Mouse (Mus musculus) heart, embryonic 11.5 days (tissue): ENCODE results near the gene Gm21891. TPM values are rescaled to one million over a fixed set of nuclear protein-coding genes. Genes with fewer than 3 reads are reported as not detected.
"Not testable (repeated sequence)": the region's sequence is repeated elsewhere in the genome, so short reads cannot be mapped to it uniquely, and the experiment has no call there.

Source experiments
- ATAC-seq: fragments of 200-750 bp; cut with Nextera tagmentation; replicated peaks from 2 replicates; pipeline ENCODE4 v1.8.0; 2017; ENCODE audit warnings: moderate library complexity; ENCODE audit not compliant: insufficient number of reproducible peaks, low FRiP score, low TSS enrichment
- H3K27ac ChIP-seq: fragments of 300-500 bp; sonication (generic); 2 replicates; pipeline ENCODE4 v1.5.1; 2014; ENCODE audit warnings: mild to moderate bottlenecking, low read depth, low read length
- H3K27me3 ChIP-seq: fragments of 300-500 bp; sonication (generic); 2 replicates; pipeline ENCODE4 v1.6.1; 2014; ENCODE audit warnings: mild to moderate bottlenecking, low read length, mixed read lengths; ENCODE audit not compliant: control insufficient read depth, insufficient read depth
- H3K36me3 ChIP-seq: fragments of 300-500 bp; sonication (generic); 2 replicates; pipeline ENCODE4 v1.6.1; 2014; ENCODE audit warnings: mild to moderate bottlenecking, low read length, moderate library complexity, mixed read lengths; ENCODE audit not compliant: control insufficient read depth, insufficient read depth
- H3K4me1 ChIP-seq: fragments of 300-500 bp; sonication (generic); 2 replicates; pipeline ENCODE4 v1.6.1; 2014; ENCODE audit warnings: low read length; ENCODE audit not compliant: control insufficient read depth, insufficient read depth
- H3K4me2 ChIP-seq: fragments of 300-500 bp; sonication (generic); 2 replicates; pipeline ENCODE4 v1.6.1; 2014; ENCODE audit warnings: mild to moderate bottlenecking, moderate library complexity
- H3K4me3 ChIP-seq: fragments of 300-500 bp; sonication (generic); 2 replicates; pipeline ENCODE4 v1.5.1; 2014; ENCODE audit warnings: low read depth, low read length
- H3K9ac ChIP-seq: fragments of 300-500 bp; sonication (generic); 2 replicates; pipeline ENCODE4 v1.6.1; 2014; ENCODE audit warnings: mild to moderate bottlenecking, low read depth, low read length, moderate library complexity
- H3K9me3 ChIP-seq: fragments of 300-500 bp; sonication (generic); replicated peaks from 2 replicates; pipeline ENCODE4 v1.6.1; 2016; ENCODE audit warnings: low read length; ENCODE audit not compliant: control insufficient read depth
- WGBS: fragments of 180-500 bp; shearing (Covaris S2); extraction: QIAGEN DNeasy Blood & Tissue Kit; methylation state at CpG from one replicate; pipeline ENCODE4 v1.1.7; 2014; ENCODE audit not compliant: insufficient replicate concordance; 5-methylcytosine and 5-hydroxymethylcytosine counted together
- polyA plus RNA-seq: library from polyadenylated mRNA; unstranded; fragments of >200 nt; fragmentation: Nextera tagmentation; extraction: Ambion mirVana; gene quantifications from 2 replicates; pipeline ENCODE4 v1.2.1, GENCODE M21; 2014

Gm21891 gene
- not detected in 2 replicates for polyA plus RNA-seq

- no CpG with 5 or more reads among the region's 3 CpGs for WGBS
- not testable (repeated sequence) for ATAC-seq, H3K27ac ChIP-seq, H3K4me3 ChIP-seq, H3K9ac ChIP-seq, H3K4me1 ChIP-seq, H3K27me3 ChIP-seq, H3K4me2 ChIP-seq, H3K9me3 ChIP-seq, H3K36me3 ChIP-seq
Measured at GRCm38 (mm10) chrY:13133392-13133791, at the start of gene Gm21891. Gene Gm21891, minus strand, starts transcription at chrY:13133492.

- not testable (repeated sequence) for H3K27me3 ChIP-seq, H3K9ac ChIP-seq, H3K4me2 ChIP-seq, H3K4me3 ChIP-seq, H3K4me1 ChIP-seq, H3K9me3 ChIP-seq, H3K27ac ChIP-seq, ATAC-seq, H3K36me3 ChIP-seq
Measured at GRCm38 (mm10) chrY:13161668-13162067, 28.4 kb upstream of the Gm21891 start, which contains the start of gene Gm21425. Gene Gm21425, plus strand, starts transcription at chrY:13161968.

Other genes with a start within 250 kb of the Gm21891 start
- gene Gm20807, start 90.6 kb downstream of the Gm21891 start, polyA plus RNA-seq = not detected in 2 replicates
- gene Gm21425, start 28.5 kb upstream of the Gm21891 start, polyA plus RNA-seq = not detected in 2 replicates
- gene Gm21828, start 90.4 kb upstream of the Gm21891 start, polyA plus RNA-seq = not detected in 2 replicates
- gene Gm21440, start 118.9 kb upstream of the Gm21891 start, polyA plus RNA-seq = not detected in 2 replicates
- gene Gm21454, start 119.0 kb upstream of the Gm21891 start, polyA plus RNA-seq = not detected in 2 replicates
- gene Gm21725, start 215.6 kb upstream of the Gm21891 start, polyA plus RNA-seq = not detected in 2 replicates